Mouse (Mus musculus): ENCODE measurements around the gene D730048I06Rik.
"Not testable (repeated sequence)": the region's sequence is repeated elsewhere in the genome, so short reads cannot be mapped to it uniquely, and the experiment has no call there.

DNA sequence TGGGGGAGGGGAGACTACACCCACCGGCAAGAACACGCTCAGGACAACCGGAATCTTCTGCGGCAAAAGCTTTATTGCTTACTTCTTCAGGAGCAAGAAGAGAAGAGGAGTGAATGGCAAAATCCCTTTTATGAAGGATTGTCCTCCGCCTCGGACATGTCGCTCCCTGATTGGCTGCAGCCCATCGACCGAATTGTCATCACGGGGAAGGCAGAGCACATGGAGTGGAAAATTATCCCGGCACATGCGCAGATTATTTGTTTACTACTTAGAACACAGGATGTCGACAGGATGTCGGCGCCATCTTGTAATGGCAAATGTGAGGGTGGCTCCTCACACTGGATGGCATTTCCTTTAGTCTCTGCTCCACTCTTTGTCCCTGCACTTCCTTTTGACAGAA is 28.0 kb upstream of the D730048I06Rik start:
- not testable (repeated sequence) for TF ChIP-seq POLR2A (IDR thresholded peaks at IDR 0.05; ENCODE audit: control insufficient read depth, extremely low read depth, insufficient read depth, low read length, poor library complexity); CTCF (IDR thresholded peaks at IDR 0.05; ENCODE audit: borderline replicate concordance, control insufficient read depth, extremely low read depth, insufficient read depth, low read length, poor library complexity)
